Mouse (Mus musculus): ENCODE data around the gene Fmnl2. TPM values are rescaled to one million over a fixed set of nuclear protein-coding genes. Genes with fewer than 3 reads are reported as not detected.

Fmnl2 gene
- polyA plus RNA-seq, 1 experiment from 2014 or later, result 15.1 TPM

DNA sequence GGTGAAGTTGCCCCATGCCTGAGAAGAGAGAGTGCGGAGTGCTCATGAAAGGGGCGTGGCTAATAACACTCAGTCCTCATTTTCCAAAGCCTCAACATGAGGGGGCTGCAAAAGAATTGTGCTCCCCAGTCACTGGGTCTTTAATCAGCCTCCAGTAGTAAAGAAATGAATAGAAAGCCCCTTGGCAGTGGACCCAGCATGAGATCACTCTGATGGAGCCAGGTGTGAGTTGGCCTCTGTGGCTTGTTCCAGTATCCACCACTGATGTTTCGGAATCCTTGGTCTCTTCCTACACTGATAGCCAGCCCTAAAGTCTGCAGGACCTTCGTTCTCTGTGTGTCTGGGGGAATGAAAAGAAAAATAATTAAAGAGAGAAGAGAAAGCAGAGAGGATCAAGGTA lies 224.4 kb downstream of the Fmnl2 start:
- Histone ChIP-seq H3K27me3 (no peaks in the 10 kb centered on the region), H3K9ac (no peak overlapping the region), H3K36me3 (no peaks in the 10 kb centered on the region), H3K4me1 (no peaks in the 10 kb centered on the region), H3K9me3 (replicated peaks) (no peaks in the 10 kb centered on the region), H3K4me2 (replicated peaks) (no peak overlapping the region), H3K27ac (no peak overlapping the region), H3K4me3 (no peak overlapping the region)
- 89% methylated on average over 4 of the region's 4 CpGs for whole genome bisulfite sequencing
- 0 out of 2 replicates have a peak, but pooled peaks have one; percentile 39 for ATAC-seq (ENCODE audit: low FRiP score)

DNA sequence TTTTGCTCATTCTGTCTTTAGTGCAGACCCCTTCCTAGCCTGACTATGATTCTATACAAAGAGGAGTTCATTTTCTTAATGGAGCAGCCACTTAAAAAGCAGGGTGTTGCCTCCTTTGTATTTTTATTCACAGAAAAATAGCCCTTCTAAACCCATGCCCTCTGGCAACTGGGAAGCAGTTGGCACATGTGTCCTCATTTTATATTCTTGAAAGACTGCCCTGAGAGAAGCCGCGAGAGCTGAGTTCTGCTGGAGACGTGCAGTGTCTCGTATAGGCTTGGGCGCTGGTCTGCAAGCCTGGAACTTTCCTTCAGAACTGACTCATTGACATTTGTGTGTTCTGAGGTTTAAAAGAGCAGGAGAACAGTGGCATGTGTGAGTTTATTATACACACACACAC lies 224.8 kb downstream of the Fmnl2 start:
- H3K4me1 ChIP-seq, result no peaks in the 10 kb centered on the region
- ATAC-seq (ENCODE audit: low FRiP score), result peak; percentile 42; the same call in 1 of the 2 replicates
- H3K9ac ChIP-seq, result no peak overlapping the region
- WGBS, result 76% methylated on average over 5 of the region's 5 CpGs
- H3K36me3 ChIP-seq, result no peaks in the 10 kb centered on the region
- H3K27ac ChIP-seq, result no peak overlapping the region
- H3K27me3 ChIP-seq, result no peaks in the 10 kb centered on the region
- no peaks in the 10 kb centered on the region for H3K9me3 ChIP-seq (replicated peaks)
- no peak overlapping the region for H3K4me3 ChIP-seq
- no peak overlapping the region for H3K4me2 ChIP-seq (replicated peaks)

DNA sequence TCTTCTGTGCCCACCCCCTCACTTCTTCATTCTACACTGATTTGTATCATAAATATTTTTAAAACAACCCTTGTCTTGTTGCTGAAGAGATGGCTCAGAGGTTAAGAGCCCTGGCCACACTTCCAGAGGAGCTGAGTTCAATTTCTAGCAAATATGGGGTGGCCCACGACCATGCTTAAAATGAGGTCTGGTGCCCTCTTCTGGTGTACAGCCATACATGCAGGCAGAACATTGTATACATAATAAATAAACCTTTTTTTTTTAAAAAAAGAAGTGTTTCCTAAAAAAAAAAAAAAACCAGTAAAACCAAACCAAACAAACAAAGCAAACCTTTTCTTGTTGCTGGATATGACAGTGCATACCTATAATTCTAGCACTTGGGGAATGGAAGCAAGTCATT lies 225.6 kb downstream of the Fmnl2 start:
- H3K27me3 ChIP-seq, result no peaks in the 10 kb centered on the region
- H3K4me3 ChIP-seq, result no peak overlapping the region
- no peak for ATAC-seq (ENCODE audit: low FRiP score)
- H3K9ac ChIP-seq, result no peak overlapping the region
- no peaks in the 10 kb centered on the region for H3K36me3 ChIP-seq
- 40% methylated on average over 1 of the region's 1 CpGs for WGBS
- no peaks in the 10 kb centered on the region for H3K4me1 ChIP-seq
- H3K9me3 ChIP-seq (replicated peaks), result no peaks in the 10 kb centered on the region
- H3K4me2 ChIP-seq (replicated peaks), result no peak overlapping the region
- H3K27ac ChIP-seq, result no peak overlapping the region

DNA sequence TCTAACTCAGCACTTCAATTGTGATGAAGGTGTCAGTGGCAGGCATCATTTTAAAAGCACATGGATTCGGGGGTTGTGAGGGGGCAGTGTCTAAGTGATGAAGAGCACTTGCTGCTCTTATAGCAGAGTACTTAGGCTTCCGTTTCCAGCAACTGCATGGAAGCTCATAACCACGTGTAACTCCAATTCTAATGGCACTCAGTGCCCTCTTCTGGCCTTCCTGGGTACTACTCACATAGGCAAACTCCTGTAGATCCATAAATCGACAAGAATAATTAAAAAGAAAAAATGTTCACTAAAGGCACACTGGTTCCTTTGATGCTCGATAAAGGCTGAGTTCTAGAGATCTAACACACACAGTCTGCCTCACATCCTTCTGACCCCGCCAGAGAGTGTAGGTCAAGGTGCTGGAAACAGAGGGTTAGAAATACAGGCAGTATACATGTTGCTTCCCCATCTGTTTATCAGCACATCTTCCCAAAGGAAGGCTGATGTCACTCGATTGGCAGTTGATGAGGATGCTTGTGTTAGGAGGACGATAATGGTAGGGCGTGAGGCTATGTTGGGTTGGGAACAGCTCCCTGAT lies 228.1 kb downstream of the Fmnl2 start:
- H3K9me3 ChIP-seq (replicated peaks), result no peaks in the 10 kb centered on the region

DNA sequence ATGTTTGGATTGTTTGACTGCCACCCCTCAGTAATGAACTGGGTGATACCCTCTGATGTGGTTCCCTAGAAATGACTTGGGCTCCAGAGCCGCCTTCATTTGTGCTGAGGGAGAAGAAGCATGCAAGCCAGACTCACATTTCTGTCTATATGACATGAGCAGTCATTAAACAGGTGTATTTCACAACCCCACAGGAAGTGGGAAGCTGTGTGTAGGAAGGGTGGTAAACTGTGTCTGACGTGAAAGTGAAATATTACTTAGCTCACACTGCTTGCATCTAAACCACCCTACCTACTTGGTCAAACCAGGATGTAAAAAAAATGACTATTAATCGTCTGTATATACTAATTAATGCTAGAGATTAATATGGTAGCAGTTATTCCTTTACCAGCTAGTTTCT lies 231.1 kb downstream of the Fmnl2 start:
- 93% methylated on average over 3 of the region's 3 CpGs for WGBS
- Histone ChIP-seq H3K9me3 (replicated peaks) (no peaks in the 10 kb centered on the region), H3K9ac (no peak overlapping the region), H3K4me1 (no peaks in the 10 kb centered on the region), H3K36me3 (0 out of 2 replicates have a peak, but pooled peaks cover 4% of the 10 kb centered on the region), H3K4me3 (no peak overlapping the region), H3K27me3 (no peaks in the 10 kb centered on the region), H3K27ac (no peak overlapping the region), H3K4me2 (replicated peaks) (no peak overlapping the region)
- ATAC-seq (ENCODE audit: low FRiP score), result no peak

More for the DNA sequence above, 228.1 kb downstream of the Fmnl2 start:
- Histone ChIP-seq H3K9ac (no peak overlapping the region), H3K27ac (no peak overlapping the region), H3K4me3 (no peak overlapping the region), H3K27me3 (no peaks in the 10 kb centered on the region), H3K4me2 (replicated peaks) (no peak overlapping the region), H3K36me3 (0 out of 2 replicates have a peak, but pooled peaks cover 3% of the 10 kb centered on the region), H3K4me1 (no peaks in the 10 kb centered on the region)
- no peak for ATAC-seq (ENCODE audit: low FRiP score)
- WGBS, result 58% methylated on average over 9 of the region's 9 CpGs

DNA sequence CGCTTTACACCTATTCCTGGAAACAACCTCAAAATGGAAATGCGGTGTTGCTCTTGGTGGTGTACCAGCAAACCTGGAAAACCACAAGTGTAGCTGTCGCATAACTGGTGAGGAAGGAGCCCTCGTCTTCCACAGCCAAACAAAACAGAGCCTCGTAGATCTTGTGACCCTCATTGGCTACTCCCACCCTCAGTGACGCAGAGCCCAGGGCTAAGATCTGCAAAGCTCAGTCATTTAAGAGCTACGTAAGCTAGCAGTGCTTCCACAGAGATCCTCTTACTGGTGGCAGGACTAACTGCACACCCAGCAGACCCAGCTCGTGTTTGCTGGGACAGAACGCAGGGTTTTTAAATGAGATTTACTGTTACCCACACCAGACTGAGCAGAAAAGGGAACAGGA lies 237.4 kb downstream of the Fmnl2 start:
- Histone ChIP-seq H3K27ac (no peak overlapping the region), H3K4me3 (no peak overlapping the region), H3K9ac (no peak overlapping the region), H3K9me3 (replicated peaks) (no peaks in the 10 kb centered on the region), H3K4me2 (replicated peaks) (no peak overlapping the region), H3K27me3 (no peaks in the 10 kb centered on the region), H3K4me1 (no peaks in the 10 kb centered on the region), H3K36me3 (0 out of 2 replicates have a peak, but pooled peaks cover 4% of the 10 kb centered on the region)
- 92% methylated on average over 9 of the region's 9 CpGs for WGBS
- no peak for ATAC-seq (ENCODE audit: low FRiP score)

DNA sequence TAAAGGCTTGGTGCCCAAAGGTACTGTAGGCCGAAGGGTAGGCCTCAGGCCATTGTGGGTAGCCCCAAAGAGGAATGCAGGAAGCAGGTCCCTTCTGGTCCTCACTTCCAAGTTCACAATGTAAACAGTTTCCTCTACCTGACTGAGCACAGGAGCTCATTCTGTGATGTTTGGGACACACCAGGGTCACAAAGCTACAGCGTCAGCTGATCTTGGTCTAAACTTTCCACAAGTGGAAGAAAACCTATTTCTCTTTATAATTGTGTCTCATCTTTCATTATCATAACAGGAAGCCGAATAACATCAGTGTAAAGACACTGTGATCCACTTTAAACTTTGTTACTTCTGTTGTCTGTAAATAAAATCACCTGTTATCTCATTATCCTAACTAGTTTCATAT lies 237.8 kb downstream of the Fmnl2 start:
- Histone ChIP-seq H3K27me3 (no peaks in the 10 kb centered on the region), H3K36me3 (0 out of 2 replicates have a peak, but pooled peaks cover 3% of the 10 kb centered on the region), H3K4me2 (replicated peaks) (no peak overlapping the region), H3K4me1 (no peaks in the 10 kb centered on the region), H3K4me3 (no peak overlapping the region), H3K9ac (no peak overlapping the region), H3K9me3 (replicated peaks) (no peaks in the 10 kb centered on the region), H3K27ac (no peak overlapping the region)
- 95% methylated on average over 3 of the region's 3 CpGs for whole genome bisulfite sequencing
- no peak for ATAC-seq (ENCODE audit: low FRiP score)

DNA sequence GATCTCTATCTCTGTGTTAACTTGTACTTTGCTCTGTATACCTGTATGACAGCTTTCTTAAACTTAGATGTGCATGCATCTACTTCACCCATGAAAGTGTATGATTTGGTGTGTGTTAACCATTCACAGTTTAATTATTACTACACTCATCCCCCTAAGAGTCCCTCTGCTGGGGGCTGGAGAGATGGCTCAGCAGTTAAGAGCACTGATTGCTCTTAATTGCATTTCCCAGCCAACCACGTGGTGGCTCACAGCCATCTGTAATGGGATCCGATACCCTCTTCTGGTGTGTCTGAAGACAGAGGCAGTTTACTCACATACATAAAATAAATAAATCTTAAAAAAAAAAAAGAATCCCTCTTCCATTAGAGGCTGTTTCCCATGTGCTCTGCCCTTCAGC lies 242.4 kb downstream of the Fmnl2 start:
- ATAC-seq (ENCODE audit: low FRiP score), result no peak

DNA sequence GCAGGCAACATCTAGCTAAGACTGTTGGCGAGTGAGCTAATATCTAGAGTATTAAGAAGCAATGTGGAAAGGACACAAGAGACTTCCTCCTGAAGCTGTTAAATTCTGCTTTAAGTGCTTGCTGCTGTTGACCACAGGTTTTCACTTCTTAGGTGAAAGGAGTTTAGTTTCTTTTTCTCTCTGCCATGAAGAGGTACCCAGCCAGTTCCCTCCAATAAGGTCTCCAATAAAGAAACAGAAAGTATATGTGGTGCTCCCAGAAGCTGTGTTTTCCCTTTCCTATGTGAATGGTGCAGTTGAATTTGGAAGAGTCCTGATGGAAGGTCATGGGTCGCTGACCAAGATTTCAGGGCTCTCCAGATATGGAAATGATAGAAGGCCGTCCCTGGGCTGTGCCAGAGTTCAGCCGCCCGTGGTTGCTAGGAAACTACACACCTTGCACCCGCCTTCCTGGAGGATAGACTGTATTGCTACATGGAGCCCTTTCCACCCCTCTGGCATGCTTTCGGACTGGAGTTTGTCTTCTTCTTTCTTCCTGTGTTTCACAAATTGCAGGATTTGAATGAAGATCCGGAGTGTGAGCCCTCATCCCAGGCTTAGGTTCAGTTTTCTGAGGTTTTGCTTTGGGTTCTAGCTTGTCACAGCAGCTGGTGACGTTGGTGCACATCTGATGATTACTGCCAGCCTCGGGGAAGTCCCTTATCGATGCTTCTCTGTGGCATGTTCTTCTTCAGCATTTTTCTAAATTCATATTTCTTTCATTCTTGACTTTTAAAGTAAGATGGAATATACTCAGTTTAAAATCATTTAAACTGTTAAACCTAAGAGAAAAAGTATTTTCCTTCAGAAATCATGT lies 244.5 kb downstream of the Fmnl2 start:
- no peaks in the 10 kb centered on the region for H3K9me3 ChIP-seq (replicated peaks)
- H3K36me3 ChIP-seq, result peaks cover 41% of the 10 kb centered on the region
- H3K4me1 ChIP-seq, result no peaks in the 10 kb centered on the region
- no peak overlapping the region for H3K9ac ChIP-seq
- no peak overlapping the region for H3K4me3 ChIP-seq
- no peak overlapping the region for H3K4me2 ChIP-seq (replicated peaks)
- ATAC-seq (ENCODE audit: low FRiP score), result no peak
- H3K27me3 ChIP-seq, result no peaks in the 10 kb centered on the region
- H3K27ac ChIP-seq, result no peak overlapping the region
- WGBS, result 87% methylated on average over 11 of the region's 11 CpGs

More for the DNA sequence above, 242.4 kb downstream of the Fmnl2 start:
- Histone ChIP-seq H3K27ac (no peak overlapping the region), H3K4me2 (replicated peaks) (no peak overlapping the region), H3K4me3 (no peak overlapping the region), H3K36me3 (peaks cover 21% of the 10 kb centered on the region), H3K4me1 (no peaks in the 10 kb centered on the region), H3K27me3 (no peaks in the 10 kb centered on the region), H3K9me3 (replicated peaks) (no peaks in the 10 kb centered on the region), H3K9ac (no peak overlapping the region)
- WGBS, result 54% methylated on average over 2 of the region's 2 CpGs

DNA sequence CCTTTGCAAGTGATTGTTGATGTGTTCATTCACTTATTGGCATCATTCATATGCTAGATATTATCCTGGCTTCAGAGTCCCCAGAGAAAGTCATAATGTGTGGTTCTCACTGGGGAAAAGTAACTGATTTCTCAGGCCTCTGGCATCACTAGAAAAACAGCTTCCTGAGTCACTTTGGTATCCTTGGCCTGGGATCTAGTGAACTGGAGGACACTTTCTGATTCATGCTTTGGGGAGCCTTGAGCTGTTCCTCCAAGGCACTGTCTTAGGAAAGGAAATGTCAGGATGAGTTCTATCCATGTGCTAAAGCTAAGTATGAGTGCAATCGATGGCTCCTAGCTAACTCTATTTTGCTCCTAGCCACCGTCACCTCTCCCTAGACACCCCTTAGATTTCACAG lies 245.2 kb downstream of the Fmnl2 start:
- no peaks in the 10 kb centered on the region for H3K27me3 ChIP-seq
- 93% methylated on average over 2 of the region's 2 CpGs for WGBS

DNA sequence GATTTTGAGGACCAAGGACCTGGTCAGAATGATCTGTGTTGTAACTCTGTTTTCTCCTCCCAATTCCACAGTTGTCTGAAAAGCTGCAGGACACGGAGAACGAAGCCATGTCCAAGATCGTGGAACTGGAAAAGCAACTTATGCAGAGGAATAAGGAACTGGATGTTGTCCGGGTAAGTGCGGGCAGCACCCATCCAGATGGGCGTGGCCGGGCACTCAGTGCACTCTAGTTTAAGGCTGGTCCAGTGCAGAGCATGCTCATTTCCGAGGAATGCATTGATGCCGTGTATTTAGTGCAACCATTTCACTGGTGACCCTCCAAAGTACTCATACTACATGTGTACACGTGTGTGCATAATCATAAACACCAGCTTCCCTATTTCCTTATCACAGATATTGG lies 247.7 kb downstream of the Fmnl2 start:
- 94% methylated on average over 10 of the region's 10 CpGs for WGBS
- Histone ChIP-seq H3K4me3 (no peak overlapping the region), H3K4me2 (replicated peaks) (no peak overlapping the region), H3K27me3 (no peaks in the 10 kb centered on the region), H3K4me1 (no peaks in the 10 kb centered on the region), H3K9me3 (replicated peaks) (no peaks in the 10 kb centered on the region), H3K27ac (no peak overlapping the region), H3K9ac (no peak overlapping the region), H3K36me3 (peaks cover 58% of the 10 kb centered on the region)
- ATAC-seq (ENCODE audit: low FRiP score), result no peak

More for the DNA sequence above, 245.2 kb downstream of the Fmnl2 start:
- Histone ChIP-seq H3K4me1 (no peaks in the 10 kb centered on the region), H3K4me2 (replicated peaks) (no peak overlapping the region), H3K36me3 (peaks cover 47% of the 10 kb centered on the region), H3K9ac (no peak overlapping the region), H3K9me3 (replicated peaks) (no peaks in the 10 kb centered on the region), H3K27ac (no peak overlapping the region), H3K4me3 (no peak overlapping the region)
- no peak for ATAC-seq (ENCODE audit: low FRiP score)

DNA sequence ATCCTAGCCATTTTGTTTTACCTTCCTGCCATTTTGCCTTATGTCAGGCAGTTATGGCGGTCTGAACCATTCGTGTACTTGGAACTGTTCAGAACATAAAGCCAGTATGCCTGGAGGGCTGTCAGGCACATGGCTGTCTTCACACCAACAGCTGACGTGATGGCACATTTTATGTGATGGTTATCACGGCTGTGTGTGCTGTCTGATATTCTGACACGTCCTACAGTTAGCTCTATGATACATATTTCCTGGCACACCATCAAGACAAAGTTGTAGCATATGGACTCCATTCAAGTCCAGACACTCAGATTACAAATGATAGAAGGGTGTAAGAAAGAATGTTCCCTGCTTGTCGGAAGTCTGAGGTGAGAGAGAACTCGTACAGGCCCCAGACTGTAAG lies 248.4 kb downstream of the Fmnl2 start:
- Histone ChIP-seq H3K4me1 (no peaks in the 10 kb centered on the region), H3K27me3 (no peaks in the 10 kb centered on the region), H3K27ac (no peak overlapping the region), H3K36me3 (peaks cover 61% of the 10 kb centered on the region), H3K9ac (no peak overlapping the region), H3K9me3 (replicated peaks) (no peaks in the 10 kb centered on the region), H3K4me2 (replicated peaks) (no peak overlapping the region), H3K4me3 (no peak overlapping the region)
- WGBS, result 87% methylated on average over 7 of the region's 7 CpGs
- ATAC-seq (ENCODE audit: low FRiP score), result no peak

DNA sequence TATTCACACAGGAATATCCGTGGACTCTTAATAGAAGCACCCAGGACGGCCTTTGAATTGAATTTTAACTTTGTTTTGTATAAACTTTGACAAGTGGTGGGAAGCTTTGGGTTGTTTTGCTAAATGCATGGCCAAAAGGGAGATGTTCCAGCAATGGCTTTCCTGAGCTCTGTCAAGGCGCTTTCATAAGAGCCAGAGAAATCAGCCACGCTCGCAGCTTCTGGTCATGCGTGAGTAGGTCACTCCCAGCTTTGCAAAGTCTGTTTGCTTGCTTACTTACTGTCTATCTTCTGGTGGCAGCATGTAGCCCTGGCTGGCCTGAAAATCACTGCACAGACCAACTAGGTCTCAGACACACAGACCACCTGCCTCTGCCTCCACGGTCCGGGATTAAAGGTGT lies 248.8 kb downstream of the Fmnl2 start:
- no peak overlapping the region for H3K4me2 ChIP-seq (replicated peaks)
- H3K4me1 ChIP-seq, result no peaks in the 10 kb centered on the region
- H3K9me3 ChIP-seq (replicated peaks), result no peaks in the 10 kb centered on the region
- 93% methylated on average over 8 of the region's 8 CpGs for WGBS
- H3K4me3 ChIP-seq, result no peak overlapping the region
- peaks cover 60% of the 10 kb centered on the region for H3K36me3 ChIP-seq
- H3K27me3 ChIP-seq, result no peaks in the 10 kb centered on the region
- H3K27ac ChIP-seq, result no peak overlapping the region
- H3K9ac ChIP-seq, result no peak overlapping the region
- ATAC-seq (ENCODE audit: low FRiP score), result no peak

All from hindbrain, embryonic 12.5 days (tissue).